Mouse (Mus musculus) monocyte, adult 2 months (primary cell): ENCODE measurements around the gene Rad9a.

Source experiments
- DNase-seq, 2 experiments: peaks; one replicate each; pipeline ENCODE4 v3.0.0; 2022; ENCODE audit warnings: low spot score in 2 of 2, low read depth in 1 of 2

Gene Rad9a

DNA sequence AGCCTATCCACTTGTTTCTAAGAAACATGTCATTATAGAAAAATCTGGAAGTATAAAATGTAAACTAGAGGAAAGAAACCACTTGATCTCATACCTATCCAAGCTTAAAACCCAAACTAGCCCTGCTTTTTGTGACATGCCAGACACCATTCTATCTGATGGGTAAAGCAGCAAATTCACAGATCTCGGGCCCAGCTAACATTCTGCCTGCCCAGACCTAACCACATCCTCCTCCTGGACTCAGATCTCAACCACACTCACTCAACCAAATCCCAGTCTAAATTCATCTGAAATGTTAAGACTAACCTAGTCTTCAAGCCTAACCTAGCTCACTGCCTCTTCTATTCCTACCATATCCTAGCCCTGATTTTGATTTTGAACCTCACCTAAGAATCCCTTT is 17.3 kb upstream of the Rad9a start:
- no peak for DNase-seq

DNA sequence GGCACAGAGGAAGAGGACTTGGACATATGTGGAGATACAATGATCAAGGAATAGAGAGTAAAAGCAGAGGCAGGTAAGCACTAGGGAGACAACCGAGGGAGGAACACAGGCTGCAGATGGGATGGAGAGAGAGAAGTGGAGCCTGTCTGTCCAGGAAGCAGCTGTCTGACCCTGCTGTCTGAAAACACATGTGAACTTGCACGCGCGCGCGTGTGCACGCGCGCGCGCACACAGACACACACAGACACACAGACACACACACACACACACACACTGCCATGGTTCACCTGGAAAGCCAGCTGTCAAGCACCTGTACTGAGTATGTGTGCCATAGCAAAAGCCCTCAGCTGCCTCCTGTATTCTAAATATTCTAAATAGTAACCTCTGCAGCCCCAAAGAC is 16.8 kb upstream of the Rad9a start:
- no peak for DNase-seq

DNA sequence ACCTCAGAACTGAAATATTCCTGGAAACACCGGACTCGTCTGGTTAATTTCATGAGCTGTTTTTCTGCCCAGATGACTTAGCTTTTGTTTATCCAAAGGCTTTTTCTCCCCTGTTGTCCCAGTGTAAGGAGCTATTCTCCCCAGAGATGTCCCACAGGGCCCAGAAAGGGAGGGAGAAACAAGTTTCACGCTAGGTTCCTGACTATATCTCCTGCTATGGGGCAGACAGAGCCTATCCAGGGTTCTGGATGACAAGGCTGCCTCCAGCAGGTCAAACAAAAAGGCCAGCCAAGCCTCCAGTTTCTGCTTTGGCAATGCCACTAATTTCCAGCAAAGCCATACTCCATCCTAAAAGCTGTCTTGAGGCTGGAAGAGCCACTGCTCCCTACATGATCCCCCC is 16.4 kb upstream of the Rad9a start:
- DNase-seq, result no peak

DNA sequence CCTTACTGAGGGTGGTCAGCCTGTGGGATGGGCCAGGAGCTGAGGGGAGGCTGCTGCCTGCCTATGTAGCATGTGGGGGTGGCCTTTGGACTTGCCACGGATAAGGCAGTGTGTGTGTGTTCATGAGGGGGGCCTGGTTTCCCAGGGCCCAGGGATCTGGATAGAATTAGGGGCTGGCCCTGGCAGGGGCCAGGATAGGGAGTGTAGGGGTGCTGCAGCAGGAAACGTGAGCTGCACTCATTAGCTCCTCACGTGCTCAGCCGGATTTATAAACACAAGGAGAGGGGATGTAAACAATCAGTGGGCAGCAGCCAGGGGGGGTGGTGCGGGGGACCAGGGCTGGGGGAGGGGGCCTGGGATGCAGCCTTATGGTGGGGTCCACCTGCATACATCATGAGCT is 15.7 kb upstream of the Rad9a start:
- no peak for DNase-seq

DNA sequence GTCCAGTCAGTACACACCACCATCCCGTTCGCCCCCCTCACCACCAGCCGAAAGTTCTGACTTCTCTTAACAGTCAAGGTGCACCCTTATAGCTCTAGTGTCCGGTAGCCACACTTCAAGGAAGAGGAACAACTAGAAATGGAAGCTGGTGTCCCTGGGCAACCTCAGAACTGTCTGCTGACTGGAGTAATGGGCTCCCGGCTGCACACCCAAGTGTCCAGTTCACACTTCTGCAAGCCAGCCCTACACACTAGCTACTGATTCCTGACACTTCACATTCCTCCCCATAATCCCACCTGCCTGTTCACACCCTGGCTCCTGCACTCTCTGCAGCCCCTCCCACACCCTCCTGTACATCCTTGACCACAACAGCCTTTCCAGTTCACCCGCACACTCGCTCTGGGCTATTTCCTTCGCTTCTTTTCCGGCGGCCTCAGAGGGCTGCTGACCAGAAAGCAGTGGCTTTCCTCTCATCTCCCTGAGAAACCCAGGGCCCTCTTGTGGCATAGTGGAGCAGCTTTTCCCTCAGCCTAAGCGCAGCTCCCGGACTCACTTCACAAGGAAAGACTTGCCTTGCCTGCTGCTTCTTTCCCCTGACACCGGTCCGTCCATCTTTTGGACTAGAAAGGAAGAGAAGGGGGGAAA is 14.7 kb upstream of the Rad9a start:
- DNase-seq, result no peak

DNA sequence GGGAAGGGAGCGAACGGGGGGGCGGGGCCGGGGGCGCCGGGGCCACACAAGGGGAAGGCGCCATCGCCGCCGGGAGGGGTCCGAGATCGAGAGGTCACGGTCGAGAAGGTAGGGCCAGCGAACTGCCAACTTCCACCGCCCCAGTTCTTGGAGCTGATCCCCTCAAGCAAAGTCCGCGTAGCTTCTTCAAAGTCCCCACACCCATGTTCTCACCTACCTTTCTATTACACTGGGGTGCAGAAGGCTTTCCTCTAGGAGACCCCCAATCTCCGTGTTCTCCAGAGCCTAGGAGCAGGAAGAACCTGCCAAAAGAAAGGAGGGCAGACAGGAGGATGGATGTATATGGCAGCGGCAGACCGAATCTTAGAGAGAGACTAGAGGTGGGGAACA is 14.0 kb upstream of the Rad9a start:
- DNase-seq, result no peak

DNA sequence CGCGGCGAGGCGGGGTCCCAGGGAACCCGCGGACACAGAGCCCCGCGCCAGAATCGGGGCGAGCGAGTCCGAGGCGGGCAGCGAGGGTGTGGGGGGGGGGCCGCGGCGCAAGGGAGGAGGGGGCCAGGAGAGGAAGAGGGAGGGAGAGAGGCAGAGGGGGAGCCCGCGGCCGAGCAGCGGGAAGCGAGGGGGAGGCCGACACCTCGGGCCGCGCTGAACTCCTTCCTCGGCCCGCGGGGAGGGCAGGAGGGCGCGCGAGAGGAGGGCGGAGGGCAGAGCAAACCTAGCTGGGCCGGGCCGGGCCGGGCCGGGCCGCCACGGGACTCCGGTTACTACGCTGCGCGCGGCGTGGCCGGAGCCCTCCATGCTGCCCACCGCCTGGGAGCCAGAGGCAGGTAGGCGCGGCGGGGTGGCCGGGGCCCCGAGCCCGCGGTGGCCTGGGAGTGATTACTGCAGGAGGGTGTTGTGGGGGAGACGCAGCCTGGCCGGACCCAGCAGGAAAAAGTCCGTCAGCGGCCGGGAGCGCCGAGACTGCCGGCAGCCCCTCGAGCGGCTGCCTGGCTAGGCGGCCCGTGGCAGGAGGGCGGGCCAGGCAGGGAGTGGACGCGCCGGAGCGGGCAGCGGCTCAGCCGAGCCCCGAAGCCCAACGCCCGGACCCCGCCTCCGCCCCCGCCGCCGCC is 13.4 kb upstream of the Rad9a start:
- DNase-seq, result no peak

DNA sequence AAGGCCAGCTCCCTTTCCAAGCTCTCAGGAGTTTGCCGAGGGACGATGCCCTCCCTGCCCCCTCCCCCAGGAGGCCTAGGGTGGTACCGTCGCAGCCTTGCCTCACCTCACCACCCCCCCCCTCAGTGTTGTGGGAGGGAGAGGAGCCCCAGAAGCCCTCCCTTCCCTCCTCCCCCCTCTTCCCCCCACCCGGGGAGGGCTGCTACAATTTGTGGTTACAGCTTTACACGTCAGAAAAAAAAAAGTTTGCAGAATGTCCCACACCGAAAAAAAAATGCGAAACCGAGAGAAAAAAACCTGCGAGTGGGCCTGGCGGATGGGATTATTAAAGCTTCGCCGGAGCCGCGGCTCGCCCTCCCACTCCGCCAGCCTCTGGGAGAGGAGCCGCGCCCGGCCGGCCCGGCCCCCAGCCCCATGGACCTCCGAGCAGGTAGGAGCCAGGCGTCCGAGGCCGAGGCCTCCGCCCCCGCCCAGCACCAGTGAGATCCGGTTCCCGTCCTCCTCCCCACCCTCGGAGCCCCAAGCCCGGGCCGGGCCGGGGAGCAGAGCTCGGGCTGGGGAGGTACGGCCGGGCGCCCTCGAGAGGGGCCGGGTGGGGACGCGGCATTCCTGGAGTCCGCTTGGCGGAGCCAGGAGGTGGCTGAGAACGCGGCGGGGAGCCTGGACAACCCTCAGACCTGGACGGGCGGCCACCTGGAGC is 12.8 kb upstream of the Rad9a start, which contains the start of the genes Clcf1 and AC109138.7:
Gene Clcf1 (plus strand): TSS at position 168 of the 700 bp plus-strand sequence.
Gene AC109138.7 (plus strand): TSS at position 287 of the 700 bp plus-strand sequence.
- no peak for DNase-seq

DNA sequence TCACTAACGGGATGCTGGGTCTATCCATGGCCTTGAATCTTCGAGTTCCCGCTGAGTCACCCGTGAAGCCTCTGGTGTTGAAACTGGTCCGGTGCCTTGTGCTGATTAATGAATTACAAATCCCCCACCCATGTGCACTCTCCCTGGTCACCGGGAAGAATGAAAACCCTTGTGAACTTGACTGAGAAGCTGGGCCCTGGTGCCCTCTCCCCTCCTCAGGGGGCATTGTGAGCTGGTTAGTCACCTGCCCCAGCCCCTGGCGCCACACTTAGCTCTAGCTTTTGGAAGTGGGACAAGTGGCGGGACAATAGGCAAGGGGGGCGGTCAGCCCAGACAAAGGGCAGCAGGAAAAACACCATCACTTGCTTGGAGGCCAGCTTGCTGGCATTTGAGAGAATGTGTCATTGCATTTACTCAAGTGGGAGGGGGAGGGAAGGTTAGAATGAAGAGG is 12.1 kb upstream of the Rad9a start:
- peak; percentile 42 to 55 for DNase-seq

DNA sequence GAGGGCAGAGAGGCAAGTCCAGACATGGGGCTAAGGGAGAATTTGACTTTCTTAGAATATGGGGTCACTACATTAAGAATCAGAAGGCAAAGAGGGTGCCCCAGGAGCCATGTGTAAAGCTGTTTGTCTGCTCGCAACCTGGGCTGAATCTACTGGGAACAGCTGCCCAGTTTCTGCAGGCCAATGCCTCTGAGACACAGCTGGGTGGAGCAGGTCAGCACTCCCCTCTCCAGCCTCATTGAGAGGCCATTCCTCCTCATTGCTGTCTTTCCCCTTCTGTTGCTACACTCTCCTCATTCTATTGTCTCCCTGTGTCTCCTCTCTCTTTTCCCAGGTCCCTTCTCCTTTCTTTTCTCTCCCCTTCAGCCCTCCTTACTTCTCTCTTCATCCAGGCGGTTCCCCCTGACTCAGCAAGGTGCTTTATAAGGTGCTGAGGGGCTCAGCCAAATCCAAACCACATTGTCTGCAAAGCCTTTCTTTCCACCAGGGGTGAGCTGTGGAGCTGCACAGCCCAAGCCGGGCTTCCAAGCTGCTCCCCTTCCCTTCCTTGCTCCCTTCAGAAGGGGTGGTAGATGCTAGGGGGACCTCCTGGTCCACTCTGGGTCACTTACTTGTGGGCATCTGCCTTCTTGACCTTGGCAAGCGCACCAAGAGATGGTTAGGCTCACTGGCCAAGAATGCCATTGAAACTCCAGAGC is 10.6 kb upstream of the Rad9a start:
- DNase-seq, result no peak

DNA sequence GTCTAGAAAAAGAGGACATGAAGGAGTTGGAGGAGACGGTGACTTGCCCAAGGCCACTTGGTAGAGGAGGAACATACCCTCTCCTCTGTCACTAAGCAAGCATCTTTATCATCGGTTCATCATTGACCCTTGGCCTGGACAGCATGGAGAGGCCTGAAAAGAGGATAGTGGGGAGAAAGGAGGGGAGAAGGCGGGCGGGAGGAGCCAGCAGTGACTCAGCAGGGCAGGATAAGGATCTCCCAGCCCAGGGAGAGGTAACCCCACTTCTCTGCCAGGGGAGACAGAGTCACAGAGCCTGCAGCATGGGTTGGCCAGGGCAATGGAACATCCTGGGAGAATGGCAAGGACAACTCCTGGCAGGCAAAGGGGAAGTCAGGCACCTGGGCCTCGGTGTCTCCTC is 7.1 kb upstream of the Rad9a start:
- DNase-seq, result no peak

DNA sequence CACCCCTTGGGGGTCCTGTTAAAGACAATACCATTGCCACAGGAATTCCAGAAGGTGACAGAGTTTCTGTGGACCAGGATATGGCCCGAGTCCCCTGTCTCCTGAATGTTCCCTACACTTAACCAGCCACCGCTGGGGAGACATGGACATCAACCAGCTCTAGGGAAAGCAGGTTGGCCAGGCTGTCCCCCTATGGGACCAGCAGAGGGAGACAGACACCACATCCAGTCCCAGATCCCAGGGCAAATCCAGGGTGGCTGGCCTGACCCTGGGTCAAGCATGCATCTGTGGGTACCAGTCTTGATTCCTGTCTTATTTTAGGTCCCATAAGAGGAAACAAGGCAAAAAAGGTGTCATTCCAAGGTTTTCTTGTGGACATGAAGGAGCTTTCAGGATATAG is 5.5 kb upstream of the Rad9a start:
- peak in 1 of 2 experiments; percentile 64 for DNase-seq

DNA sequence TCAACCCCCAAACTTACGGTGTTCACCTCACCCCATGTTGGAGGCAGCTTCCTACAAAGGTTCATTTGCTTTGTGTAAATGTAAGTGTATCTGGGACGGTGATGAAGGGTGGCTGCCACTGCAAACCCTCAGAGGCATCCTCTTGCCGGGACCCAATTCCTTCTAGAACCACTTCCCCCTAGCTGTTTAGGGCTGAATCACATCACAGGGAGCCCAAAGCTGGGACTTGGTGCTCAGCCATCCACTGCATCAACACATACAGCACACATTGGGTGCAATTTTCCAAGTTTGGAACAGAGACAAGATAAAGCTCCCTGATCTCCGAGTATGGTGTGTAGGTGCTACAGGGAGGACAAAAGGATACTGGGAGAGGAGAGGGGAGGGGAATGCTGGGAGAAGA is 3.4 kb upstream of the Rad9a start:
- no peak for DNase-seq

DNA sequence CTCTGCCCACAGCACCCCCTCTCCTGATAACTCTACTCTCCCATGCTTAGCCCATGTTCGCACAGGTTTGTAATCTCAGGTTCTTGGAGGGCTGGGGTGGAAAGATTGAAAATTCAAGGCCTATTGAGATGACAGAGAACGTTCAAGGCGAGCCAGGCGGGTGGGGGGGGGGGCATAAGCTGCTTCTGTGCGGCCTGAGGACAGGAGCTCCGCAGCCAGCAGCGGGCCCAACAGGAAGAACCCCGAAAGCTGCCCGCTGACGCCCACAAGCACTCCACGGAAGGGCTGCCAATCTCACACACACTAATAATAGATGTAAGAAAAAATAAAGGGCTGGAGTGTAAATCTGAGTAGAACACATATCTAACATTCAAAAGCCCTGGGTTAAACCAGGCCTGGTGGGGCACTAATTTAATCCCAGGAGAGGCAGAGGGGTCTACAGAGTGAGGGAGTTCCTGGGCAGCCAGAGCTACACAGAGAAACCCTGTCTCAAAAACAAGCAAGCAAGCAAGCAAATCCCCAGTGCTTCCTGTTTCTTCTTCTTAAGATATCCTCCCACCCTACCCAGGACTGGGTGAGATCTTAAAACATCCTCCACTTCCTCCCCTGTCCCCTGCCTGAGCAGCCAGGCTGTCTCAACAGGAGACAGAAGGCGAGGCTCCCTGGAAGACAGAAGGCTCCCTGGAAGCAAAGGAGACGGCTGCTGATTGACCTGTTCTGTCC is 2.3 kb upstream of the Rad9a start:
- DNase-seq, result no peak

DNA sequence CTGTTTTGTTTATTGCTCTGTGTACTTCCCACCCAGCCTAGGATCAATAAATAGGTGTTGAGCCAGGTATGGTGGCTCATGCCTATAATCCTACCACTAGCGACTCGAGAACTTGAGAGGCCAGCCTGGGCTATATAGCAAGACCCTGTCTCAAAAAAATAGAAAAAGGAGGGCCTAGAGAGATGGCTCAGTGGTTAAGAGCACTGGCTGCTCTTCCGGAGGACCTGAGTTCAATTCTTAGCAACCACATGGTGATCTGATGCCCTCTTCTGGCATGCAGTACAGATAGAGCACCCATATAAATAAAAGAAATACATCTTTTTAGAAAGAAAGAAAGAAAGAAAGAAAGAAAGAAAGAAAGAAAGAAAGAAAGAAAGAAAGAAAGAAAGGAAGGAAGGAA is 1.7 kb upstream of the Rad9a start:
- DNase-seq, result no peak

DNA sequence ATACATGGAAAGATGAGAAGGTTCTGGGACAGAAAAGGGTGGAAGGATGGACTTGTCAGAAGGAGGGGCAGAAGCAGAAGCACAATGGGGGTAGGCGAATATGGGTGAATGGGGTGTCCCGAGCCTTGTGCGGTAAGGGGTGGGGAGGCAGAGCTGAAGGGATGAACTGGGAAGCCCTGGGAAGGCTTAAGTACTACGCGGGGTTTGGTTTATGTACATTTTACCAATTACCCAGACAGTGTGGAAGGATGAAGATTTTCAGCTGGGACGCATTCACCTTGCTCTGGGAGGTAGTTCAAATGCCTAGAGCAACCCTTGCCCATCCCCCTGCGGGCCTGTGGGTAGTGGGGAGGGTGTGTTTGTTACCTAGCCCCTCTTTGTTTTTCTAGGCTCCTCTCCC is 687 bp upstream of the Rad9a start:
- DNase-seq, result no peak

DNA sequence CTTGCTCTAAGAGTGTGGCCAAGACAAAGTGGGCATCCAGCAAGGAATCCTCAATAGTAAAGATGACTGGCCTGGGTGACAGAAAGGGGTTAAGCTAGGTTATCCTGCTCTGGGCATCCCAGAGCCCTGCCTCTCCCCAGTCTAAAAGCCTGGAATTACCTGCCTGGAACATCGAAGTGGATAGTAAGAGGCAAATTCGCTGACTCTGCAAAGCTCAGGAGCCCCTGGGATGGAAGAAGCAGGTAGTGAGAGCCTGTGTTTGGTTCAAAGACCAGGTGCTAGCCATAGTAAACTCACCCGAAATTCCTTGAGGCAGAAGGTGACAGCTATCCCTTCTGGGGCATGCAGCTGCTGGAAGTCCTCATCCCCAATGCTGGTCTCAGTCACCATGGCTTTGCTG is 4.3 kb downstream of the Rad9a start:
- no peak for DNase-seq

DNA sequence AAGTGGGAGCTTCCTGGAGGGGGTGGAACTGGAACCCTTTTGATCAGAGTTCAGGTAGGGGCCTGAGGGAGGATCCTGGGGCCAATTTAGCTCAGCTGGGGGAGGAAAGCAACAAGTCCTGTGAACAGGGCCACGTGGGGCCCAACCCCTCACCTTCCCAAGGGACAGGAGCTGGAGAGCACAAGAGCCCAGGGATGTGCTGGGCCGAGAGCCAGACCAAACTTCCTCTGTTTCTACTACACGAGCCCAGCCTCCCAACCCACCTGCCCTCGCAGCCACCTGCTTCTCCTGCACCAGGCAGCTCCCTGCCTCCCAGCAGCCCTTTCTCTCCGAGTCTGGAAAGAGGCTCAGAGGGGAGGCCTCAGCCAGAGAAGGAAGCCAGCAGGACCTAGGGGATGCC is 4.9 kb downstream of the Rad9a start:
- DNase-seq, result no peak

DNA sequence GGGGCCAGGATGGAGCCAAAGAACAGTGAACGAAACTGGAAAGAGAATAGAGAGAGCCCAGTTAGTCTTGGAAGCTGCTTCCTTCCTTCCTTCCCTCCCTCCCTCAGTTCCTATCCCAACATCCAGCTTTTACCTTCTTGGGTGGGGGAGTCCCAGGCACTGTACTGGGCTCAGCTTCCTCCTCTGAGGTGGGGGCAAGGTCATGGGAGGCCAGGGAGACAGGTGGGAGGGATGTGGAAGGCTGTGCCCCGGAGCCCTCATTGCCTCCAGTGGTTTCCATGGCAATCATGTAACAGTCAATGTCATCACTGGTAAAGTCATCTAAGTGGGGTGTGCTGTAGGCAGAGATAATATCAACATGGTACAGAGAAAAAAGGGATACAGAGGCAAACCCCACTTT is 5.4 kb downstream of the Rad9a start:
- no peak for DNase-seq

DNA sequence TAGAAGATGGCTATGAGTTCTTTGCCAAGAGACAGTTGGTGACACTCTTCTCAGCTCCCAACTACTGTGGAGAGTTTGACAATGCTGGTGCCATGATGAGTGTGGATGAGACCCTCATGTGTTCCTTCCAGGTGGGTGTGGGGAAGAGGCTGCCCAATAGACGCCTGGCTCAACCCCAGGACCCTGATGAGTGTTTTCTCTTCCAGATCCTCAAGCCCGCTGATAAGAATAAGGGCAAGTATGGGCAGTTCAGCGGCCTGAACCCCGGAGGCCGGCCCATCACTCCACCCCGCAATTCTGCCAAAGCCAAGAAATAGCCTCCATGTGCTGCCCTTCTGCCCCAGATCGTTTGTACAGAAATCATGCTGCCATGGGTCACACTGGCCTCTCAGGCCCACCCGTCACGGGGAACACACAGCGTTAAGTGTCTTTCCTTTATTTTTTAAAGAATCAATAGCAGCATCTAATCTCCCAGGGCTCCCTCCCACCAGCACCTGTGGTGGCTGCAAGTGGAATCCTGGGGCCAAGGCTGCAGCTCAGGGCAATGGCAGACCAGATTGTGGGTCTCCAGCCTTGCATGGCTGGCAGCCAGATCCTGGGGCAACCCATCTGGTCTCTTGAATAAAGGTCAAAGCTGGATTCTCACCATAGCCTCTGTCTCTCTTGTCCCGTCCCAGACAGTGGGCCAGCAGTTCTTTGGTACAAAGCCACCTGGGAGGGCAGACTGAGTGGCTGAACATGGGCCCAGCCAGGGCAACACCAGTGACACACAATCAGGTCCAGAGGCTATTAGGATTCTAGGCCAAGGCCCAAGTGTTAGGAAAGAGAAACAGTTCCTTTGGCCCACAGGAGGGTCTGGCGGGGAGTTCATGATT is 6.4 kb downstream of the Rad9a start:
- no peak for DNase-seq
